Mouse (Mus musculus) kidney, adult 2 months (tissue): ENCODE data around the gene Lgr4.

ENCODE experiments used
- CTCF ChIP-seq: fragments of 200-500 bp; conservative IDR thresholded peaks from 2 replicates; pipeline ENCODE4 v1.5.1; 2011; ENCODE audit warnings: low read depth, mild to moderate bottlenecking, control low read depth, low read length, moderate library complexity, mixed read lengths; ENCODE audit not compliant: insufficient read depth, insufficient read length
- POLR2A ChIP-seq: fragments of 200-500 bp; IDR thresholded peaks from one replicate; pipeline ENCODE4 v1.6.1; 2011; ENCODE audit warnings: low read depth, low read length, control low read depth

GRCm38 (mm10) chr2:109928791-109929190, 11.3 kb downstream of the Lgr4 start:
- TF ChIP-seq CTCF (no peak), POLR2A (no peak)
